Mouse (Mus musculus): ENCODE measurements at regions not wholly inside any gene's neighbourhood (a gene's known extent, or its start where the extent isn't known, plus 50 kb on each side); places are given as distances from the start of the nearest gene placed in this dataset.
A peak's percentile ranks its signal among the peaks of the same experiment; 100 is the strongest.
"Not testable (repeated sequence)": the region's sequence is repeated elsewhere in the genome, so short reads cannot be mapped to it uniquely, and the experiment has no call there.

DNA sequence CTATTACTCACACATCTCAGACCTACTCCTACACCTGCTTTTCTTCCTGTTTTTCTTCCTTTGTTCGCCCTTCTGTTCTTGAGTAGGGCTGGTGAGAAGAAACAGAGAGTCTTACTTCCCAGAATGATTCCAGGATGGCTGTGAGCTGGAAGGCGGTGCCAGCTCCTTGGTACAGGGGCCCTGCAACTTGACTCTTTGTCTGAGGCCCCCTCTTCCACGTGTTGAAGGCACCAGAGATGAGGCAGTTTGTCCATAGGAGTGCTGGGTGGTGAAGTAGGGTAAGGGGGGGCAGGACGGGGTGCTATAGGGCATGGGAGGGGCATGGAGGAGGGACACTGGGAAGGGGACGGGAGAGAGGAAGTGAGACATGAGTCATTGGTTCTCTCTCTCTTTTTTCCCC lies 60.8 kb downstream of the Dmrta2 start:
- no peak for DNase-seq (ENCODE audit: low read depth, low spot score)

DNA sequence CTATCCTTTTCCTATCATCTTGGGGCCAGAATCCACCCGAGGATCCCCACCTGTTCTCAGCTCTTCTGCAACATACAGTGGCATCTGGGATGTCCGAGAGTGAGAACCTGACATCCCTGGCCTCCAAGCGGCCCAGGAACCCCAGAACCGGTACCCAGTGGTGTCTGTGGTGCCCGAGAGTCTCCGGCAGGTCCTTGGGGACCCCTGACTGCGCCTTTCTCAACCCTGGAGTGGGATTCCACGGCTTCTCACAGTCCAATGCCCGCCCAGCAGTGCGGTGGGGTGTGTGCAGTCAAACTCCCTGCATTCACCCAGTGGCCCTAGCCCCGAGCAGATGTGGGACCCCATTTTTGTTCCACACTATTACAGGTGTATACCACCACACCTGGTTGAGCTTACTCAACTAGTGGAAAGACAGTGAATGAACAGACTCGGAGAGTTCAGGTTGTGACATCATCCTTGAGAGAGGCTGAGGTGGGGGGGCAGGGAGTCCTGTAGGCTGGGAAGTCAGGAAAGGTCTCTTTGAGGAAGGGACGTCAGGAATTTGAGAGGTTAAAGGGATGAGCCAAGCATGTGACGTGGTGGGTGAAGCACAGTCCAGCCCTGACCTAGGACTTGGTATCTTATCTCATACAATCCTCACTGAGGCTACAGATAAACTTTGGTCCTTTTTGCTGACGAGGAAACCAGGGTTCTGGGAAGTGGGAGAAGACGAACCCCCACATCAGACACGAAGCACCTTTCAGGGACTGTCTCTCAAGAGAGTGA lies 67.2 kb downstream of the Dmrta2 start:
- no peak for DNase-seq (ENCODE audit: low read depth, low spot score)

DNA sequence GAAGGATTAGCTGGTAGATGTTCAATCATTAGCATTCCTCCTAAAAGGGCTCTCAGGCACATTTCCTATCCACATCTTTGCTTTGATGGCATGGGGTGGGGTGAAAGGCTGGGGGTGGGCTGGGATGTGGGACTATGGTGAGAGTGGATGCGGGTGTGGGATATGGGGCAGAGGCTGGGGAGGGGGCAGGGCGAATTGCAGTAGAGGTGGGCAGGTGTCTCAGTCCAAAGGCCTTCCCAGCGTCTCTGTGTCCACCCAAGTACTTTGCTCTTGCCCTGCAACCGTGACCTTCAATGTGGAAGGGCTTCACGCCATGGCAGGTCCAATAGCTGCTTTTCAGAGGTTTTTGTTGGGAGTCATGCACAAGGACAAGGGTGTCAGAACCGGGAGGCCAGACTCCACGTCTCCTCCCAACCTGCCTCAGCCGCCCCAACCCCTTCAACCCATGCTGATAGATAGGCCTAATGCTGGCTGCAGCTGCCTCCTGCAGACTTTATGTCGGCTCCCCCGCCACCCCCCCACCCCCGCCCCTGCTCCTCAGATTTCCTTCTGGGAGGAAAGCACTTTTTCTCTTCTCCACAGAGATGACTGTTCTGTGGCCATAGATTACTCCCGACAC lies 67.9 kb downstream of the Dmrta2 start:
- DNase-seq (ENCODE audit: low read depth, low spot score), result no peak

DNA sequence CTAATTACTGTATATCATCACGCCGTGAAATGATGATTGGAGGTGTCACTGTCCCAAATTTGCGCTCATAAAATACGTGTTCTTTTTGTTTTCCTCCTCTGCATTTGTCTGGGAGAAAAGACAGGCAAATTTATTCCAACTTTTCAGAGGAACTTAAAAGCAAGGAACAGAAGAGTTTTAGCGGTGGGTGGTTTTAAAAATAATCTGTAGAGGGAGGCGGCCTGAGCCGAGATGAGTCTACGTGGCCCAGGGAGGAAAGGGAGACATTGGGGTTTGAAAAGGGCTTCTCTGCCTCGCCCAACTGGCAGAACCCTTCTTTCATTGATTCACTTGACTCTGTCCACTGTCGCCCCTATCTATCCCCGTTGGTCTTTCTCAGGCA lies 68.4 kb downstream of the Dmrta2 start:
- DNase-seq (ENCODE audit: low read depth, low spot score), result no peak

DNA sequence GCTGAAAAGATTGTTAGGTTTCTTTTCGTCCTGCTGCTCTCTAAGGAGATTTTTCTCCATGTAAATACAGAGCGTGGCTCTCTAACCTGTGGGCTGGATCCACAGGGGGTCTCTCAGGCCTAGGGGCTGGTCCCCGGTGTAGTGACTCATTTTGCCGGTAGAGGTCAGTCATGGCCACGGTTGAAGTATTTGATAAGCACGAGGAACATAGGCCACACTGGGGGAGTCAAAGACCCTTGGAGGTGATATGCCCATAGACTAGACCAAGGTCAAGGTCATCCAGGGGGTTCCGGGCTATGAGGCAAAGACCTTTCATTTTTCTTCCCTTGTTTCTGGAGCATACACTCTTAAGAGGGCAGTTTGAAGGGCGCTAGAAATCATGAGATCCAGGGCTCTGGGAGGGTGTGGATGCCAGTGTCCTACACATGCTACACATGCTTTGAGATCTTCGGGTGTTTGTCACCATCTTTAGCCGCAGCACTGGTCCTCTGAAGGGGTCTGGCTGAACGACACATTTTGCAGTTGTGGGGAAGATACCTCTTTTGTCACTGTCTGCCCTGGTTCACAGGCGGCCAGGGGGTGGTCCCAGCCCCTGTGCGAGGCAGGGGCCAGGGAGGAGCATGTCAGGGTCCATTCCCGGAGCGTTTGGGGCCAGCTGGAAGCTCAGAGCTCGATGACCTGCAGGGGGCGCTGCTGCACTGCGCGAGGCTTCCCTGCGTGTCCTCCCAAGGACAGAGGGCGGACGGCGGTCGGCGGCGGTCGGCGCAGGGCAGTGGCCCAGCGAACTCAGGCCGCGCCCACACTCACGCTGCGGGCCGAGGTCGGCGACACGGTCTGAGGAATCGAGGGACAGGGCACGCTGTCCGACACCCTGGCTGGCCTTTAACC lies 72.8 kb downstream of the Dmrta2 start:
- peak; percentile 59 for DNase-seq (ENCODE audit: low read depth, low spot score)

DNA sequence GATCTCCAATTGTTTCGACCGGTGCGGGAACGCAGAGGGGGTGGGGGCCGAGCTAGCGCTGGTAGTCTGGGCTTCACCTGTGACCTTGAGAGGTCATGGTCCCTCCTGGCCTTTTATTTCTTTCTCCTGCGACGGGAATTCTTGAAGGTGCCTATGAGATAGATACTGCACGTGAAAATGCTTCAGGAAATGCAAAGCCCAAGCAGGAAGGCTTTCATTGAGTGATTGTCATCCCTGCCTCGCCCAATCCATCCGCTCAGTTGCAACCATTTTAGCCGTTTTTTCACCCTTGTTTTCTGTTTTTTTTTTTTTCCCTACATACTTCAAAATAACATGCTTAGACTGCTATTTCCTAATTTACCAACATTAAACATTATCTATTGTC lies 73.4 kb downstream of the Dmrta2 start:
- DNase-seq (ENCODE audit: low read depth, low spot score), result no peak

DNA sequence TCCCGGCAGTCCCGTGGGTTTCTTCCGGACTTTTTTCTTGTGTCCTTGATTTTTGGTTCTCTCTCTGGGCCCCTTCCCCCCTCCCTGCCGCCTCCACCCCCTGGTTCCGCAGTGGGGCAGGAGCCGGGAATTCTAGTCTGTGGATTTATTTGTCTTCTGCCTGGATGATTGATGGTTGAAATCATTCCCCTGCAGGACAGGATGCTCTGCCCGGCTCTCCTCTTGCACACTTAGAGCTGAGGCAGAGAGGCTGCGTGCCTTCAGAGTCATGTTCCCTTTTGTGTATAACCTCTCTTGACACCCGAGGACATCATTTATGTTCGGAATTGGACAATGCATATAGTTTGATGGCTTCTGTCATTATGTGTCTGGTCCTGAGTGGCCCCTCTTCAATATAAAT lies 74.0 kb downstream of the Dmrta2 start:
- DNase-seq (ENCODE audit: low read depth, low spot score), result no peak

DNA sequence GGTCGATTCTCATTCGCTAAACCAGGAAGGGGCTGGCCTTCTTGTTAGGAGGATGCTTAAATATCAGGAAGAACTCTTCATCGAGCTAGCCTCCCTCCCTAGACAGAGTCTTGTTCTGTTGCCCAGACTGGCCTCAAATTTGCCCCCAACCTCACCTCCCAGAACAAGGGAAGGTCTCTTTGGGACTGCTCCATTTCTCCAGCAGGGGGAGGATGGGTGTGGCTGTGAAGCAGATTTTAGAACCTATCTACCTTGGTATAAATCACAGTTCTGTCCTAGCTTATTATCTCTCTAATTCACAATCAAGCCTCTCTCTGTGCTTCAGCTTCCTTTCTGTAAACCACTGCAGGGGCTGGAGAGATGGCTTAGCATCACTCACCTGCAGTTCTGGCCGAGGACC lies 75.1 kb downstream of the Dmrta2 start:
- no peak for DNase-seq (ENCODE audit: low read depth, low spot score)

DNA sequence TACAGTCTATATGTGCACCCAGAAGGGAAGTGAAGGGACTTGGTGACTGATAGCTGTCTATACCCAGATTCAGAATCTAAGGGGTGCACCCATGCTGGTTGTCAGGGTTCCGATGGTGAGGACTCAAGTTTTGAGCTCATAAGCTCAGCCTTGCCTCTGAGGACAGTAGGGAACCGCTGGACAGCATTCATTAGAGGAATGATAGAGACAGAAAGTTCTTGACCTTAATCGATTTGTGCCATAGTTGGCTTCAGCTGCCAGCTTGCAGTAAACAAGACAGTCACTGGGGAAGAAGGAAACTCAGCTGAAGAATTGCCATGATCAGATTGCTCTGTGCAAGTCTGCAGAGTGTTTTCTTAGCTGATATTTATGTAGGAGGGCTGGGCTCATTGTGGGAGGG lies 96.0 kb downstream of the Dmrta2 start:
- no peak for DNase-seq (ENCODE audit: low read depth, low spot score)

DNA sequence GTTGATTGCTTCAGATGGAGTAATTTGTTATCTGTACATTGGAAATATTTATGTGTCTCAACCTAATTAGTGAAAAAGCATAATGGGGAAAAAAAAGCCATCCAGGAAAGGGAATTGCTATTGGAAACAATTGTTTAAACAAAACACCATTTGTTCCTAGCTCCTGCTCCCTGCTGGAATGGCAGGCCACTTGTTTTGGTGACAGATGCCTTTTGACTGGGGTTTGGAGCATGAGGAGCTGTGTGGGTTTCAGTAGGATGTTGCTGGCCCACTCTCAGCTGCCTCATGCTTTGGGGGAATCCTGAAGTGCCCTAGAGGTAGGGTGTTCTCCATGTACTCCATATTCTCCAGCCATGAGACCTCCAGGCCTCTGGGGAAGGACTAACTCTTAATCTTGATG lies 105.5 kb downstream of the Dmrta2 start:
- no peak for DNase-seq (ENCODE audit: low read depth, low spot score)

DNA sequence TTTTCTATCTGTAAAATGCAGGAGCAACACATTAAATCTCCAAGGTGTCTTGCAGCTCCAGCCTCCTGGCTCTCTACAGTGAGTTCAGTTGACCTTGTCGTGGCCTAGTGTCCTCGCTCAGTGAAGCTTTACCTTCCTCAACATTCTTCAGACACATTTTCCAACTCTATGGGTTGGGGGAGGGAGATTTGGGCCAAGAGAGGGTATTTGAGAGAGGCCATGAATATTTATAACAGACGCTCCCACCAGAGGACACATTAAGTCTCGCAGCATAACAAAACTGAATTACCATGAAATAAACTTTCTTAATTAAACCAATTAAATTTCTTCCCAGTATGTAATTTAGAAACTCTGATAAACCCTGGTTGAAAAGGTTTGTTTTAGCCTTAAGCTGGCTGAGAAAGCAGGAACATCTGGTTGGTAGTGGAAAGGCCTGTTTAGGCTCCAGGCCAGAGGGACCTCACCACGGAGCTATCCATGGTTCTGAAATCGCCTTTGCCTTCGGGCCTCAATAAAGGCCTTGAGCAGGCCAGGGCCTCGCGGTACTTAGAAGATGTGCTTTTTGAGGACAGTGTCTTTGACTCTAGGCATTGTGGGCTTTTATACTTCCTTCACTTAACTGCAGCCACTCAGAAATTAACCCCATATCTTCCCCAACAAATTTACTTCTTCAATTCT lies 109.9 kb downstream of the Dmrta2 start:
- no peak for DNase-seq (ENCODE audit: low read depth, low spot score)

DNA sequence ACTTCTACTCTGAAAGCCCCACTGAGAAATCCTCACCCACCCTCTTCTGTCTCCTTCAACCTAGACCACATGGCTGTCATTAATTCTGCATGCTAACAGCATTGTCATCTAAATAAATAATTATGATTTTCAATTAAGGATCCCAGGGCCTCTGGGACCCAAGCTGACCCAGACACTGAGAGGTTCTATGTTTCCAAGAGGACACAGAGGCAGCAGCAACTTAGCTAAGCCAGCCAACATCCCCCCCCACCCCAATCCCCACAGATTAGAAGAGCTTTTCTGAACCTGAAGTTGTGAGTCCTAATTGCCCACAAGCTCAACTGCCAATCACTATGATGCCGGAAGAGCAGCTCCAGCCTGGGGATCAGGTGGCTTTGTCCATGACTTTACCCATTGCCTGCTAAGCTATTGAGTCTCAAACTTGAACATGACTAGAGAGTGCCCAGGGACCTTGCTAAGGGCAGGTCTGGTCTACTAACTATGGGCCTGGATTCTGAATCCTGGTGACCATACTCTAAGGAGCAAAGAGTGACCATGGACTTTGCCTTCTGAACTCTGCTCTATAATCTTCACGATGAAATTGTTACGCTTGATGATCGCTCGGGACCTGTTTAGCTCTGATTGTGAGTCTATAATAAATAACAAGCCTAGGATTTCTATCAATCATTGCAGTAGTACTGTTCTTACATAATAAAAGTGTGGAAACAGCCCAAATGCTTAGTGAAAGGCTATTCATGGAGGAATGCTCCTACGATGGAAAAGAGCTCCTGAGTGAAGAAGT lies 115.4 kb downstream of the Dmrta2 start:
- DNase-seq (ENCODE audit: low read depth, low spot score), result no peak

DNA sequence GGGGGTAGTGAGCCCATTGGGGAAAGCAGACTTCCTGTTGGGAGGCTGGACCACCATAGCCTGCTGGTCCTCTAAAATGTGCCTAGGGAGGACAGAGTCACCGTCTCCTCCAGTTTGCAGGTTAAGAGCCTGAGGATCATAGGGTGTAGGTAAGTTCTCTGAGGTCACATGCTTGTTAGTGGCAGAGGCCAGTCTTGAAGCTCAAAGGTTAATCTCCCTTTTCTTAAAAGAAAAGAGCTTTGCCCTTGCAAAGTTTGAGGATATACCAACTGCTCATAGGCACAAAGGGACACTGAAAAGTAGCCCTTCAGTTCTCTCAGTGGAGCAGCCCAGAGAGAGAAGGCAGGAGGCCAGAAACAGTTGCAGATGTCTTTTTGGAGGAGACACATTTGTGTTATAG lies 116.7 kb downstream of the Dmrta2 start:
- DNase-seq (ENCODE audit: low read depth, low spot score), result no peak

DNA sequence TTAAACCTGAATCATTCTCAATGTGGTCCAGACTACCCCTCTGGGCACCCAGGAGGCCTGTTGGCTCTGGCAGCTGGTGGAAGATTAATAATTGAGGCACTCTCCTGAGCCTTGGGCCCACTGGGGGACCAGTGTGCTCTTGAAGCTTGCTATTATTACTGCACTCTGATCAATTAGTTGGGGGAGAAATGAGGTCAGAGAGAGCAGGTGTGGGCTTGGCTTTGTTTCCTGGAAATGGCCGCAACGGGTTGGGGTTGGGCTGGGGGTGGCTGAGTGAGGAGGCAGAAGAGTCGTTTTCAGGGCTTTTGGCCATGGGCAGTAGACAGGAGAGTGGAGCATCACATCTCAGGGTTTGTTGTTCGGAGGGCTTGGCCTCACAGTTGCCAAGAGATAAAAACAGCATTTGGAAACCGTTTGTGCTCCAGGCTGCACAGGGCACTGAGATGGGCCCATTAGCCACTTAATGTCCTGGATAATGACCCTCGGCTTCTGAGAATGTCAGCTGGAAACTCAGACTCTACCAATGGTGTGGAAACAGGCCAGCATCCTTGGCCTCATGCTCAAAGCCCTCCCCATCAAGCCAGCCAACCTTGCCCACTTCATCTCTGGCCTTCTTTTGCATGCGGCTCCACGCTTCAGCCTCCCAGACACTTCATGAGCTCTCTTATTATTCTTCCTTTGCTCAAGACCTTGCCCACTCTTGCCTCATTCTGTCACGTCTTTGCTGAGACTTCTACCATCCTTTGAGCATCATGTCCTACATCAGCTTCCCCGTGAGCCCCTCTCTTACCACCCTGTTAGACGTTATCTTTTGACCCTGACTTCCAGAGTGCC lies 118.1 kb downstream of the Dmrta2 start:
- no peak for DNase-seq (ENCODE audit: low read depth, low spot score)

DNA sequence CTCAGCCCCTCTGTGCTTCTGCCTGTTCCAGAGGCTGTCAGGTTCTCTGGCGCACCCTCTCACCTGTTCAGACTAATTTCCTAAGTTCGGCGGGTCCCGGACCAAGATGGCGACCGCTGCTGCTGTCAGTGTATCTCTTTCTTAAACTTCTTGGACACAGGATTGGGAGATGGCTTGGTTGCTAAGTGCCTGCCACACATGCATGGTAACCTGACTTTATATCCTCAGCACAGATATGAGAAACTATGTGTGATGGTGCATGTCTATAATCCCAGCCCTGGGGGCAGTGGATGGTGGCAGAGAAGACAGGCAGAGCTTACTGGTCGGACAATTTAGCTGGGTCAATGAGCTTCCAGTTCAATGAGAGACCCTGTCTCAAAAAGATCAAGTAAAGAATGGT lies 126.3 kb downstream of the Dmrta2 start:
- not testable (repeated sequence) for DNase-seq (ENCODE audit: low read depth, low spot score)

DNA sequence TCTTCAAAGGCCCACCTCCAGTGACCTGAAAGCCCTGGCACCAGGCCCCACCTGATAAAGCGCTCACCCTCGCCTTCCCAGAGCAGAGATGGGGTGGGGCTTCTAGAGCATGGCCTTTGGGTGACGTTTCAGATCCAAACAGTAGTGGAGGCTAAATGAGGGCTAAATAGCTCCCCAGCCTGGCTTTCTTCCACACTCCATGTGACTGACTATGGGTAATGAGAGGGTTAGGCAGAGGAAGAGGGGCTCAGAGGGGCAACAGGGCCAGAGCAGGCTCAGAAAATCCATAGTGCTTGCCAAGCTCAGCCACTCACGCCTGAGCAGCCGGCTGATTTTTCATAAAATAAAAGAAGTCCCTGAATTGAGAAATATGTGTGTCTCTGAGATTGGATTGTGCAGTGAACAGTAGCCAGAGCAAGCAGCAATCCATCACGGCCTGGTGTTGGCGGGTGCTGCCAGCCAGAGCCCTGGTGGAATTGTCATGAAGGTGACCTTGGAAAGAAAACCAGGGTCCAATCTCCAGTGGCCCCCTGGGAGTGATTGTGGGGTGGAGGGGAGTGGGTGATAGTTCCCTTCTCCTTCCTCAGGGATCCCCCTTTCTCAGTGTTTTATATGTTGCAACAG lies 128.9 kb downstream of the Dmrta2 start:
- no peak for DNase-seq (ENCODE audit: low read depth, low spot score)

DNA sequence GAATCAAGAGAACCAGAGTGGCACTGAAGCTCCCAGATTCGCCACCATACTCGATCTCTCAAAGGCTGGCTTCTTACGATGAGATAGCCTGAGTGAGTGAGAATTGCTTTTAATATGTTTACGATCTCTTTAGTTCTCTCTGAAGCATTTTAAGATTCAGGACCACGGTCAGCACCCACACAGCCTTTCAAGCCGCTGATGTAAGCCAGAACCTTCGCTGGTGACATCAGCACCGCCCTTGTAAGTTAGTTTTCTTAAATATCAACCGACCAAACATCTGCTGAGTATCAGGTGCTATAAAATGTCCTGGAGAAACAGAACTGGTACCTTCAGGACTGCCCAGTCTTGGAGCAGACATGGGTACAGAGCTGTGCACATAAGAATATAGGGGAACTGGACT lies 141.6 kb downstream of the Dmrta2 start:
- DNase-seq (ENCODE audit: low read depth, low spot score), result no peak

DNA sequence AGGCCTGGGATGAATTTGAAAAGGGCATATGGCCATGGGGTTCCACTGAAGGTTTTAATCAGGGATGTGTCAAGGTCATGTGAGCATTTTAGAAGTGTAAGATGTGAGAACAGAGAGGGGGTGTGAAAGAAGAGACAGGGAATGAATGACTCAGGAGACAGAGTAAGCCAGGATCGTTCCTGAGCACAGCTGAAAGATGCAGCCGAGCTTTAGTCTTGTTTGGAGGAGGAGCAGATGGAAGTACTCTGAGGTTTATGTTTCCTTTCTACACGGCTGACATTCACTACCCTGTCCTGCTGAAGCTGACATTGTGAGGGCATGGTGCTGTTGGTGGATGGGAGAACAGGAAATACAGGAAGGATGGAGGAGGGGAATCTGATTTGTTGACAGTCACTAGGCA lies 142.0 kb downstream of the Dmrta2 start:
- DNase-seq (ENCODE audit: low read depth, low spot score), result no peak

DNA sequence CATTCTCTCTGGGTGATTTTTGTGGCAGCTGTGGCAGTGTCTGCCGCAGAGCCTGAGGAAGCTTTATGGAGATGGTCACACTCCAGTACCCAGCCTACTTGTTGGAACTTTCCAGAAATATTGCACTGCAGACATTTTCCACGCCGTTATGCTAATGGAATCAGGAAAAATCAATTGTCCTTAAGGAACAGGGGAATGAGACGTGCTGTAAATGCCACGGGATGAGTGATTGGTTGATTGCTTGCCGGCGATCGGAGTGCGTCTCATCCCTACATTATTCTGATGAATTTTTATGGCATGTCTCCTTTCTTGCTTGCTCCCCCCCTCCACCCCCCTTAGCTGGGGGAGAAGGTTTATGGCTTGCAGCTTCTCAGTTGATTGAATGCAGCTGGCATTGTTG lies 142.9 kb downstream of the Dmrta2 start:
- no peak for DNase-seq (ENCODE audit: low read depth, low spot score)

DNA sequence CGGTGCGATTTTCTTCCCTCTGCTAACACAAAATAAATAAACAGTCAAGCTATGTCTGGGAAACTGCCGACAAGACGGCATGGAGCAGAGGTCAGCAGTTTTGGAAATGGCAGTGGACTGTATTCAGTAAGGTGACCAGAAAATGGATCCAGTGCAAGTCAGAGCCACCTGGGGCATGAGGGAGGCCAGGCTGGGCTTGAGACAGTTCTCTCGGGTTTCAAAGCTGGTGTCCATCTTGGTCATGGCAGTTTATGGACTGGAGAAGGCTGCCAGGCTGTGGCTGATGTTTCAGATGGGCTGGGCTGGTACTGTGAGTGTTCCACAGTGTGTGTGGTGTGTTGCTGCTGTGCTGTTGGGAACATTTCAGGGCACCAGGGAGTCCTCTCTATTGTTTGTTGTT lies 143.6 kb downstream of the Dmrta2 start:
- no peak for DNase-seq (ENCODE audit: low read depth, low spot score)

Measured in CD4-positive, CD25-positive, alpha-beta regulatory T cell, adult 2 months (primary cell).